In genomic region chr4:109089171-109089570, GRCm38 (mm10) we compare ENCODE assay signal across 18 mouse cellular contexts.
"Had no signal": no experiment of that assay in that cellular context is flagged by ENCODE, and none has a peak within 500 bp of the region (broad histone marks: within the 10 kb centered on the region; RNA-seq: fewer than 3 reads in every experiment).

No protein-coding gene starts in this region.

- DNase-seq: kidney, postnatal 10 days; kidney, postnatal 4 days; liver; liver, embryonic 13.5 days; liver, postnatal 0 days; lung, postnatal 14 days; retina, postnatal 1 day; right cerebral cortex, postnatal 4 days; thymus, adult 2 months; thymus, postnatal 4 days had no signal

- H3K4me3 ChIP-seq: layer of hippocampus, adult 2 months; limb, embryonic 12.5 days; liver, embryonic 13.5 days; lung, embryonic 15.5 days; megakaryocyte, embryonic 14.5 days; midbrain, embryonic 15.5 days; neural tube, embryonic 12.5 days; stomach, embryonic 15.5 days had no signal

- H3K27ac ChIP-seq: layer of hippocampus, adult 2 months; limb, embryonic 12.5 days; lung, embryonic 15.5 days; macrophage; midbrain, embryonic 15.5 days; neural tube, embryonic 12.5 days; stomach, embryonic 15.5 days had no signal
